Mouse (Mus musculus) A20 (cell line): ENCODE data around the gene Mei1.

Source experiments
- DNase-seq: peaks from one replicate; pipeline ENCODE4 v3.0.0-alpha.2; 2011; ENCODE audit warnings: low read depth, low spot score

Gene Mei1

GRCm38 (mm10) chr15:82150042-82150441 is 80.2 kb downstream of the Mei1 start:
- DNase-seq = no peak

- DNase-seq = peak; percentile 57
These were observed 81.4 kb downstream of the Mei1 start for GRCm38 (mm10) chr15:82151176-82151575.

DNA sequence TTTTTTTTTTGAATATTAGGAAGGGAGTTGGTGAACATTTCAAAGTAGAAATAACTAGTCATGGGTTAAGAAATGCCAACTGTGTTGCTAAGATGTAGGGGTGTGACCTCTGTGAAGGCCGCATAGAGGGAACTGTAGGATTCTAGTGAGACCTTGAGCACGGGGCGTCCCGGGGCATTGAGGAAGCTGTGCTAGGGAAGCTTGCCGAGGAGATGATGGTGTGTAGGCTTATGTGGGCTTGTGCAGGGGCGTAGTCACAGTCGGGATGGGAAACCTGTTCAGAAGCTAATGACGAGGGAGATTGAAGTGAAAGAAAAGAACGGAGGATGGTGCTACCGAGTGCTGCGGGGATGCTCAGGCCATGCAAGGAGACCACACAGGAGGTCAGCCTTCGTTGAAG is 82.2 kb downstream of the Mei1 start:
- no peak for DNase-seq

- no peak for DNase-seq
These were observed 82.6 kb downstream of the Mei1 start for GRCm38 (mm10) chr15:82152435-82152834.

DNA sequence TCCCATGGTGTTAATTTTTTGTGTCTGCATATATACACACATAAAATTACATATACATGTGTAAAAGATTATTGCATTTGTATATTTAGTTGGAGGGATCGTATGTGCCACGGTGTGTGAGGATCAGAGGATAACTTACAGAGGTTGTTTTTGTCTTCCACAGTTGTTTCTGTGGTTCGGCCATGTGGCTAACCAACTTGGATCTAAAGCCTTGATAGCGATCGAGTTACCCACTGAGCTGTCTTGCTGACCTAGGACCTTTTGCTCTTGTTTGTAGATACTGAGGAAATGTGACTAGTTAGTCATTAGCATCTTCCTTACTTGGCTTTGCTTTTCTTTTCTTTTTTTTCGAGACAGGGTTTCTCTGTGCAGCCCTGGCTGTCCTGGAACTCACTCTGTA is 86.5 kb downstream of the Mei1 start:
- DNase-seq = no peak

GRCm38 (mm10) chr15:82156902-82157301 is 87.1 kb downstream of the Mei1 start:
- DNase-seq = no peak

DNA sequence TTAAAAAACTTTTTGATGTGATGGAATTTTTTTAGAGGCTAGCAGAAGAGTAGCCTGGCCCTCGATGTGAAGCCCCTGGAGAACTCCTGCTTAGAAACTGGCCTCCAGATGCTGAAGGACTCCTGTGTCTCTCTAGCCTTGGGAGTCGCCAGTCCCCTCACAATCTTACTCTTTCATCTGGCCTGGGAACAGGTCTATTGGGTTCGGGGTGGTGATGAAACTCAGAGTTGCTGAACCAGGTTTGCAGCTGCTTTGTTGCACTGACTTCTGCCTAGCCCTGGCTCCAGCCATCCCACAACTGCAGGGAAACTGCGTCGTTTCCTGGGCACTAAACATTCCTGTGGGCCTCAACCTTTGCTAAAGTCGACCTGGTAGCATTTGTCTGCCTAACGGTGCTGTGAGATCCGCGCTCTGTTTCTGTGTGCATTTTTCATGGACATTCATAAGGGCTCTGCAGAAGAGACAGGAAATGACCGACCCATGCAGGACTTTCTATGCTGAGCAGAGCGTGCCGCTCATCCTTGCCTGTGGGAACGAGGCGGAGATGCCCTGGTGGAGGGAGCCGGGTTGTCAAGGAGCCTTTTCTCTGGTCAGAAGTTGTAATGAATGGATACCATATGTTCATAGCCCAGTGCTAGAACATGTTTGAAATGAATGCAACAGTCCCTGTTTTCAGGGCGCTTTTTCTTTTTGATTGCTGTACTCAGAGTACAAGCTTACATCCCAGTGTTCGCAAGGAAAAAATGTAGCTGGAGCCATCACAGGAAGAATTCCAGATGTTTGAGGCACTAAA is 88.6 kb downstream of the Mei1 start:
- no peak for DNase-seq

DNA sequence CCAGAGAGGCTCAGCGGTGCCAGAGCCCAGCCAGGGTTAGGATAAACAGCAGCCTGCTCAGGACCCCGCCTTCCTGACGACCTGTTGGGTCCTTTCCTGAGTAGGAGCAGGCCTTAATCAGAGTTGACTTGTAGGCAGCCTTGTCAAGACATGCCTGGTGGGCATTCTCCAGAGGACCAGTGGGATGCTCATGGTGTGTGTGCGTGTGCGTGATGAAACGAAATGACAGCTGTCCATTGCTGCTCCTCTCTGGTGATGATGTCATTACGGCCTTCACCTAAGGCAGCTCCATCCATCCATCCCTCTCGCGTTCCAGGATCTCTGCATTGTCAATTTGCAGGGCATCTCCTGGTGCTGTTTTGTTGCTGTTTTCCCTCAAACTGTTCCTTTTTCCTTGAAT is 89.7 kb downstream of the Mei1 start:
- no peak for DNase-seq

- peak; percentile 44 for DNase-seq
These were observed 91.2 kb downstream of the Mei1 start for GRCm38 (mm10) chr15:82160731-82161640.

DNA sequence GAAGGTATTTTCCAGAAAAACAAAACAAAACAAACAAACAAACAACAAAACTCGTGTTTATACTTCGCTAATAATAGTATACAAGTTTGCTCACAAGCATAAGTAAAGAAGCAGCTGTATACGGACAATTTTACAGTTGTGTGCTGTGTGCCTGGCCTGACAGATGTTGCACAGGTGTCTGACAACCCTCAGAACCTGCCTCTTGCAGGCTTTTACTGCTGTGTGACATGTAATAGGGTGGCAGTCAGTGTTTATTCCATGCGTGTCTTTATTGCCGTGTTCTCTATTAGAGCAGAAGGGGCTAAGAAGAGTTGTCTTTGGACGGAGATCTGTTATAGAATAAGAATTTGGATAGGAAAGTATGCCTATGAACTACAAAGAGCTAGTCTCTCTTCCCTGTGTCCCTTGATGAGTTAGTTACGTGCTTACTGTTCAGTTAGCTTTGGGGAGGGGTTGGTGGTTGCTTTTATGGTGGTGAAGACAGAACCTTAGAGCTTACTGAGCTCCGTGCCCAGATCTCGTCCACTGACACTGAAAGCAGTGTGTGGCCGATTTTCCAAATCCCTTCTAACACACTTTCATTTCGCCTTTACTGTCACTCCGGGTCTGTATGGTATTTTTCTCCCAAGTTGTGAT is 92.3 kb downstream of the Mei1 start:
- peak; percentile 78 for DNase-seq

GRCm38 (mm10) chr15:82163356-82164060 is 93.7 kb downstream of the Mei1 start:
- peak; percentile 94 for DNase-seq

GRCm38 (mm10) chr15:82164061-82164399 is 94.2 kb downstream of the Mei1 start:
- no peak for DNase-seq

DNA sequence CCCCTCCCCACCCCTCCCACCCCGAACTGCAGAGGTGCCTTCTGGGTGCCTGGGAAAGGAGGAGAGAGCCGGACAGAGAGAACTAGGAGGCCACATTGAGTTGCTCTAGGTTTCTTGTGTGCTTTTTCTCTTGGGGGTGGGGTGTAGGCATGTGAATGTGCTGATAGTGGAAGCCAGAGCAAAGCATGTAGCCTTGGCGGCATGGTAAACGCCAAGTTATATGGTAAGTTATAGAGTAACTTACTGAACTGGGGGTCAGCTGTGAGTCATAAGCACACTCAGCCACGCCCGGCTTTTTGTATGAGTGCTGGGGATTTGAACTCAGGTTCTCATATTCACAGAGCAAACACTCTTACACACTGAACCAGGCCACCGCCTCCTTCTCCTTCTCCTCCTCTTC is 94.7 kb downstream of the Mei1 start:
- peak; percentile 56 for DNase-seq

DNA sequence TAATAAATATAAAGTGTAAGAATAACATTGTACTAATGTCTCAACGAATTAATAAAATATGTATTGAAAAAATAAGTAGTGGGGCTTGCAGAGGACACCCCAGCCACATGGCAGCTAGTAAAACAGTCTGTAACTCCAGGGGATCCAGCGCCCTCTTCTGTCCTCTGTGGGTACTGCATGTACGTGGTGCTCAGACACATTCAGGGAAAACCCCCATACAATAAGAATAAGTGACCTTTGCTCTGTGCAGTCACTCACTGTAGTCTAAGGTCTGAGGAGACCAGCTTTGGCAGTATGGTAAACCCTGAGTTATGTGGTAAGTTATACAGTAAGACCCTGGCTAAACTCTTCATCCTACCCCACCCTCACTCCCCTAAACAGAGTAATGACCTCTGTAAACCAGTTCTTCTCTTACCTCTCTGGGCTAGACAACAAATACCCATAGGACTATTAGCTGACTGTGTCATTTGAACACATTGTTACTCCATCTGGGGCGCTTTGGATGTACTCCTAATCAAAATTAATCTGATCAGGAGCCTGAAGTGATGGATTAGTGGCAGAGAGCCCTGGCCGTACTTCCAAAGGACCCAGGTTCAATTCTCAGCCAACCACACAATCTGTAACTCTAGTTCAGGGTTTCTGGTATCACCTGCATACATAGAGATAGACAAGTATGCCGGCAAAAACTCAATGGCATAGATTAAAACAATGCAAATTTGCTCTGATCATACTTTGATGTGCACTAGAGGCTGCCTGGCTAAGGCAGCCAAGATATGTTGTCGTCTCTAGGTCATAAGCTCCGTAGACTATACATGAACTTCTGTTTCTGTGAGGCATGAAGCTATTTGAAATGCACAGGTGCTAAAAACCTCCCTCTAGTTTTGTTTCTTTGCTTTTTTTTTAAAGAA is 95.8 kb downstream of the Mei1 start:
- DNase-seq = peak; percentile 92

- DNase-seq = peak; percentile 86
These were observed 96.7 kb downstream of the Mei1 start for GRCm38 (mm10) chr15:82166240-82167100.

GRCm38 (mm10) chr15:82167201-82168168 is 97.7 kb downstream of the Mei1 start:
- no peak for DNase-seq

GRCm38 (mm10) chr15:82169671-82170070 is 99.9 kb downstream of the Mei1 start:
- DNase-seq = no peak
